Mouse (Mus musculus): ENCODE results near the gene Cacna2d2. TPM values are rescaled to one million over a fixed set of nuclear protein-coding genes. Genes with fewer than 3 reads are reported as not detected.

Cacna2d2 gene
- polyA plus RNA-seq, 1 experiment from 2014 or later: 9.3 TPM

DNA sequence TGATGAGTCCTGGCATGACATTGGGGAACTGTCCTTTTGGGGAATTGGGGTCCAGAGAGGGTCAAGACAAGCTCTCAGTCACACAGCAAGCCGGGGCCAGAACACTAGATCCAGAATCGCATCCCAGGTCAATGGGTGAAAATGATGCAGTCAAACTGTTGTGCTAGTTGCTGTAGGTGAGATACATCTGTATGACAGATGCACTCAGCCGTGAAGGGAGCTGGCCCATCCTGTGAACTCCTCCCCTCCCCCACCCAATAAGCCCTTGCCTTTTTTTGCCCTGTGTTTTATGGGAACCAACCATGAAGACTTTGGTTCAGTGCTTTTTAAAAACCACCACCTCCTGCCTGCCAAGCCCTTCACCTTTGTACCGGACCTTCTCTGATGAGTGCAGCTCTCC, 43.5 kb downstream of the Cacna2d2 start:
- Histone ChIP-seq H3K4me2 (ENCODE audit: low read length) (no peak overlapping the region), H3K27me3 (ENCODE audit: control insufficient read depth, insufficient read depth, low read depth, low read length) (no peaks in the 10 kb centered on the region), H3K4me1 (ENCODE audit: control insufficient read depth, insufficient read depth, low read length) (peaks cover 23% of the 10 kb centered on the region), H3K4me3 (ENCODE audit: low read depth, low read length) (no peak overlapping the region), H3K9ac (ENCODE audit: low read depth, low read length) (no peak overlapping the region), H3K36me3 (ENCODE audit: control insufficient read depth, insufficient read depth, low read length) (no peaks in the 10 kb centered on the region), H3K9me3 (replicated peaks; ENCODE audit: control insufficient read depth, low read length, poor library complexity, severe bottlenecking) (no peaks in the 10 kb centered on the region), H3K27ac (ENCODE audit: low read length) (peak overlapping the region; percentile 53)
- WGBS: 69% methylated on average over 4 of the region's 4 CpGs
- no peak for ATAC-seq

DNA sequence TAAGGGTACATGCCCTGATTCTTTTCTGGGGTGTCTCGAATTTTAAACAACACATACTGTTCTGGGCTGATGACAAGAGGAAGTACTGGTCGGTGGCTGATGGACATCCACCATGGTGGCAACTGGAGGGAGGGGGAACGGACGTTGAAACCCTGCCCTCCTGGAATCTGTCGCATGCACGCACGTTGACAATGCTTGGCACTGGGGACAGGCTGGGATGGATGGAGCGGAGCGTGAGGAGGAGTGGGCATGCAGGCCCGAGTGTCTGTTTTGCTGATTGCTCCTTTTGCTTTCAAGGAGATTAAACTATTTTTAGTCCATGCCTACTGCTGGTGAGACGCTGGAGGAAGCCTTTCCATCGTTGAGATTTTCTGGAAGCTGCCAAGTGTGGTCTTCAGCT, 43.9 kb downstream of the Cacna2d2 start:
- Histone ChIP-seq H3K27me3 (ENCODE audit: control insufficient read depth, insufficient read depth, low read depth, low read length) (no peaks in the 10 kb centered on the region), H3K9ac (ENCODE audit: low read depth, low read length) (no peak overlapping the region), H3K4me3 (ENCODE audit: low read depth, low read length) (no peak overlapping the region), H3K36me3 (ENCODE audit: control insufficient read depth, insufficient read depth, low read length) (no peaks in the 10 kb centered on the region), H3K4me1 (ENCODE audit: control insufficient read depth, insufficient read depth, low read length) (peaks cover 23% of the 10 kb centered on the region), H3K27ac (ENCODE audit: low read length) (peak overlapping the region; percentile 53), H3K4me2 (ENCODE audit: low read length) (no peak overlapping the region), H3K9me3 (replicated peaks; ENCODE audit: control insufficient read depth, low read length, poor library complexity, severe bottlenecking) (no peaks in the 10 kb centered on the region)
- no peak; the same call in 1 of the 2 replicates for ATAC-seq
- 42% methylated on average over 12 of the region's 12 CpGs for WGBS

DNA sequence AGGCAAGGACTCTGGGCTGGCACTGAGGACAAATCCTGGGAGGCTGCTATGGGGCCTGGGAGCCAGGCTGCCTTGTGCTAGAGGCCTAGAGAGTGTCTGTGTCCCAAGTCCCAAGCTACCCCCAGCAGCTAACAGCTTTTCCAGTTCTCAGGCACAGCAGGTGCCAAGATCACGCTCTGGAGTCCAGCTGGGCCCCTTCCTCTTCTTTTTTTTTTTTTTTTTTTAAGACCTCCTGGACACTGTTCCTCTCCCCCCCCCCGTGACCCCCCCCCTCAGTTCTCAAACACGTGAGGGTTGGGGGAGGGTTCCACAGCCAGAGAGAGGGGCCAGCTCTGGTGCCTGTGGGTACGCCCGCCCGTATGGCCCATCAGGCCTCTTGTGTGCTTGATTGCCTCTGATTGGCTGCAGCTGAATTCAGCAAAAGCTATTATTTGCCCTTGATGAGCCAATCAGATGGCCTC, 45.6 kb downstream of the Cacna2d2 start:
- Histone ChIP-seq H3K36me3 (ENCODE audit: control insufficient read depth, insufficient read depth, low read length) (no peaks in the 10 kb centered on the region), H3K27me3 (ENCODE audit: control insufficient read depth, insufficient read depth, low read depth, low read length) (no peaks in the 10 kb centered on the region), H3K4me3 (ENCODE audit: low read depth, low read length) (no peak overlapping the region), H3K9me3 (replicated peaks; ENCODE audit: control insufficient read depth, low read length, poor library complexity, severe bottlenecking) (no peaks in the 10 kb centered on the region), H3K9ac (ENCODE audit: low read depth, low read length) (peak overlapping the region; percentile 49; the same call in 1 of the 2 replicates), H3K4me1 (ENCODE audit: control insufficient read depth, insufficient read depth, low read length) (peaks cover 19% of the 10 kb centered on the region), H3K27ac (ENCODE audit: low read length) (peak overlapping the region; percentile 66), H3K4me2 (ENCODE audit: low read length) (no peak overlapping the region)
- ATAC-seq: no peak
- WGBS: 13% methylated on average over 4 of the region's 6 CpGs

DNA sequence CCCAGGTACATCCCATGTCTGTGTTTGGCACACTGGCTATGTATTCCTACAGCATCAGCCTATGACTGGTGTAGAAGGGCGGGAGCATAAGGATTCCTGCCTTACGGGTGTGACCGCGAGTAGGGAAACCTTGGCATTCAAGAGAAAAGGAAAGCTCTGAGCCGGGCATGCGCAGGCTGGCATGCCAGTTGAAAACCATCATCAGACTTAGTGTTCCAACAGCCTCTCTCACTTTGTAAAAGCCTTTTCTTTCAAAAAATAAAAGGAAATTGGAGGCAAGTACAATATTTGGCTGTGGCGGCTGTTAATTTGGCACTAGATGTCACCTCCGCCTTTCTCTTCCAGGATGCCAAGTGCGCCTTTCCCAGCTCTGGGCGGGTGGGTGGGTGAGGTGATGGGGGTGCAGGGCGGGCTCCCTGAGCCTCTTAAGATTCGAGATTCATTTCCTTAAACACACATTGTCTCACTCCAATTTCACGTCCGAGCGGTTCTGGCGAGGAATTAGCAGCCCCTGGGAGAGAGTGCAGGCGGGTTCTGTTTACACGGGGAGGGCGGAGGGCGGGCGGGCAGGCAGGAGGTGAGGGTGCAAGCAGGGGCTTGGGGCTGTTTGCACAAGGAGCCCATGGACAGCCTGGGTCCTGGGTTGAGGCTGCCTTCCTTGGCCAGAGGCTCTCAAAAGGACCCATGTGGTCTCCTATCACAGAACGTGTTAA, 49.5 kb downstream of the Cacna2d2 start:
- no peaks in the 10 kb centered on the region for H3K36me3 ChIP-seq (ENCODE audit: control insufficient read depth, insufficient read depth, low read length)
- no peaks in the 10 kb centered on the region for H3K9me3 ChIP-seq (replicated peaks; ENCODE audit: control insufficient read depth, low read length, poor library complexity, severe bottlenecking)
- H3K9ac ChIP-seq (ENCODE audit: low read depth, low read length): no peak overlapping the region
- no peaks in the 10 kb centered on the region for H3K27me3 ChIP-seq (ENCODE audit: control insufficient read depth, insufficient read depth, low read depth, low read length)
- WGBS: 38% methylated on average over 22 of the region's 22 CpGs
- H3K4me3 ChIP-seq (ENCODE audit: low read depth, low read length): no peak overlapping the region
- ATAC-seq: no peak; the same call in 1 of the 2 replicates
- H3K4me2 ChIP-seq (ENCODE audit: low read length): no peak overlapping the region
- H3K27ac ChIP-seq (ENCODE audit: low read length): no peak overlapping the region
- H3K4me1 ChIP-seq (ENCODE audit: control insufficient read depth, insufficient read depth, low read length): peaks cover 14% of the 10 kb centered on the region

DNA sequence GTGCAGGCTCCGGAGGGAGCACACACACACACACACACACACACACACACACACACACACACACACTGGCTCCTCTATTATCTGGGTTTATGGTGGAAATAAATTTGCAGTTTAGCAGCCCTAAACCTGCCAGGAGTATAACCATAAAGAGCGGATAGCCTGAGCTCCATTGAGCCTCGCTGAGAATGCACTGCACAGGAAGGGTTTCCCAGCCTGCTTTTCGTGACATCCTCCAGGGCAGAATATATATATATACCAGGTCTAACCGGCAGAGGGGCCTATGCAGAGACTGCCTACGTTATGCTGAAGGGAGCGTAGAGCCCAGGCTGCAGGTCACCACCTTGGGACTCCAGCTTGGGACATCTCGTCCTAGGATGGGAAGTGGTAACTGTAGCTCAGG, 52.0 kb downstream of the Cacna2d2 start:
- ATAC-seq: 0 out of 2 replicates have a peak, but pooled peaks have one; percentile 8
- H3K4me3 ChIP-seq (ENCODE audit: low read depth, low read length): no peak overlapping the region
- WGBS: 74% methylated on average over 8 of the region's 8 CpGs
- H3K9me3 ChIP-seq (replicated peaks; ENCODE audit: control insufficient read depth, low read length, poor library complexity, severe bottlenecking): no peaks in the 10 kb centered on the region
- no peak overlapping the region for H3K4me2 ChIP-seq (ENCODE audit: low read length)
- H3K27me3 ChIP-seq (ENCODE audit: control insufficient read depth, insufficient read depth, low read depth, low read length): no peaks in the 10 kb centered on the region
- 0 out of 2 replicates have a peak overlapping the region, but pooled peaks have one; percentile 11 for H3K9ac ChIP-seq (ENCODE audit: low read depth, low read length)
- H3K36me3 ChIP-seq (ENCODE audit: control insufficient read depth, insufficient read depth, low read length): no peaks in the 10 kb centered on the region
- H3K4me1 ChIP-seq (ENCODE audit: control insufficient read depth, insufficient read depth, low read length): peaks cover 4% of the 10 kb centered on the region; the same call in 1 of the 2 replicates
- no peak overlapping the region for H3K27ac ChIP-seq (ENCODE audit: low read length)

DNA sequence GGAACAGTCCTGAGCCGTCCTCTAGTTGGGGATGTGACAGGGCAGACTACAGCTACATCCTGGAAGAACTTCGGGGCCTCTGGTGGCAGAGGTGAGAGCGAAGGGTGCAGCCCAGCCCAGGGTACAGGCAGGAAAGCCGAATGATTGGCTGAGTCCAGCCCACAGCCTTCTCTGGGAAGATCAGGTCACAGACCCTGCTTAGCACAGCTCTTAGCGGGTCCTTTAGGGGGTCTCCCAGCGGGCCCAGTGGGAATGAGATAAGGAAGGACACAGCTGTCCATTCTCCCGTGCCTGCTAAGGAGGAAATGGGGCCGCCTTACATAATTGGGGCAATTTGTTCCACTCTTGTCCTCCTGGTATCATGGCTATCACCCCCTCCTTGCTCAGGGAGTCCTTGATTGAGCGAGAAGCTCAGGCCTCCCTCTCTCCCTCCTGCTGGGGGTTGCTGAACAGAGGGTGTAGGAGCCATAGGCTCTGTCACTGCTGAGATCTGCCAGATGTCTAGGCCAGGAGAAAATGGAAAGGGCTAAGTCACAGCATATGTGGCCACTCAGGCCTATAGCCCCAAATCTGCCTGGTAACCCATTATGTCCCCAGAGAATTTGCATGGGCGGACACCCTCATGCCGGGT, 52.6 kb downstream of the Cacna2d2 start:
- Histone ChIP-seq H3K36me3 (ENCODE audit: control insufficient read depth, insufficient read depth, low read length) (no peaks in the 10 kb centered on the region), H3K4me2 (ENCODE audit: low read length) (no peak overlapping the region), H3K27me3 (ENCODE audit: control insufficient read depth, insufficient read depth, low read depth, low read length) (no peaks in the 10 kb centered on the region), H3K9ac (ENCODE audit: low read depth, low read length) (no peak overlapping the region; the same call in 1 of the 2 replicates), H3K4me1 (ENCODE audit: control insufficient read depth, insufficient read depth, low read length) (peaks cover 4% of the 10 kb centered on the region; the same call in 1 of the 2 replicates), H3K27ac (ENCODE audit: low read length) (no peak overlapping the region; the same call in 1 of the 2 replicates), H3K9me3 (replicated peaks; ENCODE audit: control insufficient read depth, low read length, poor library complexity, severe bottlenecking) (no peaks in the 10 kb centered on the region), H3K4me3 (ENCODE audit: low read depth, low read length) (no peak overlapping the region)
- 0 out of 2 replicates have a peak, but pooled peaks have one; percentile 20 for ATAC-seq
- 39% methylated on average over 11 of the region's 11 CpGs for WGBS

DNA sequence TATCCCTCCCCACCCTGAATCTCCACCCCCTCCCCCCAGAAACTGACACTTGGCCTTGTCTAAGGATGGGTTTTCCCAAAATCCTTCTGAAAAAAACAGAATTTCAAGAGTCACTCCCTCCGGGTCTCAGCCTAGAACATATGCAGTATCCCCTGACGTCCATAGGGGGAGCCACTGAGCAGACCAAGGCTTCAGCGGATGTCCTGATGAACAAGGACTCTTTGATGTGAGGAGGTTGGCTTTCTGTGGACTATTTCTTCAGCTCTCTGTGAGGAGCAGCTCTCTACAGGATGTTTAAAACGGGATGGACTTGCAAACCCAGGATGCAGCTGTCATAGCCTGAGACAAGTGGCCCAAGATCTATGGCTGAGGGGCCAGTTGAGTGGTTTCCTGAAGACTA, 53.1 kb downstream of the Cacna2d2 start:
- no peak overlapping the region for H3K4me2 ChIP-seq (ENCODE audit: low read length)
- H3K27ac ChIP-seq (ENCODE audit: low read length): no peak overlapping the region
- no peak overlapping the region; the same call in 1 of the 2 replicates for H3K9ac ChIP-seq (ENCODE audit: low read depth, low read length)
- H3K4me3 ChIP-seq (ENCODE audit: low read depth, low read length): no peak overlapping the region
- ATAC-seq: no peak
- 33% methylated on average over 4 of the region's 4 CpGs for WGBS
- no peaks in the 10 kb centered on the region for H3K27me3 ChIP-seq (ENCODE audit: control insufficient read depth, insufficient read depth, low read depth, low read length)
- H3K36me3 ChIP-seq (ENCODE audit: control insufficient read depth, insufficient read depth, low read length): no peaks in the 10 kb centered on the region
- H3K9me3 ChIP-seq (replicated peaks; ENCODE audit: control insufficient read depth, low read length, poor library complexity, severe bottlenecking): no peaks in the 10 kb centered on the region
- H3K4me1 ChIP-seq (ENCODE audit: control insufficient read depth, insufficient read depth, low read length): peaks cover 4% of the 10 kb centered on the region; the same call in 1 of the 2 replicates

DNA sequence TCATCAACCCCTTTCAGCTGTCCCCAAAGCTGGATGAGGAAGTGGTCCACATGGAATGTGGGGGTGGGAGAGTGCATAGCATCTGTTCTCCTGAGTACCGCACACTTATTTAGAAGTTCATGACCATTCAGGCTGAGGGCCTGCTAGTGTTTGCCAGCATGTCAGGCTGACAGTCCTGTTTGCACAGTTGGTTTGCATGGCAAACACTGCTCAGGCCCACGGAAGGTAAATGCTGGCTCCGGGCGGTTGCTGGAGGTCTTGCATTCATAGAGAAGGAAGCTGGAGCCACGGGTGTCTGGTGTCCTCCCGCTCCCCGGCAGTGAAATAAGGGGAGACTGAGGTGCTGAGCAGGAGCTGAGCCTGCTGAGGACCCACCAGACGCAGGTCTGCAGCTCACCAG, 53.7 kb downstream of the Cacna2d2 start:
- no peak overlapping the region for H3K4me3 ChIP-seq (ENCODE audit: low read depth, low read length)
- H3K9me3 ChIP-seq (replicated peaks; ENCODE audit: control insufficient read depth, low read length, poor library complexity, severe bottlenecking): no peaks in the 10 kb centered on the region
- ATAC-seq: no peak
- H3K36me3 ChIP-seq (ENCODE audit: control insufficient read depth, insufficient read depth, low read length): no peaks in the 10 kb centered on the region
- no peak overlapping the region for H3K9ac ChIP-seq (ENCODE audit: low read depth, low read length)
- H3K27me3 ChIP-seq (ENCODE audit: control insufficient read depth, insufficient read depth, low read depth, low read length): no peaks in the 10 kb centered on the region
- peaks cover 4% of the 10 kb centered on the region; the same call in 1 of the 2 replicates for H3K4me1 ChIP-seq (ENCODE audit: control insufficient read depth, insufficient read depth, low read length)
- no peak overlapping the region for H3K4me2 ChIP-seq (ENCODE audit: low read length)
- 84% methylated on average over 8 of the region's 8 CpGs for WGBS
- H3K27ac ChIP-seq (ENCODE audit: low read length): no peak overlapping the region

DNA sequence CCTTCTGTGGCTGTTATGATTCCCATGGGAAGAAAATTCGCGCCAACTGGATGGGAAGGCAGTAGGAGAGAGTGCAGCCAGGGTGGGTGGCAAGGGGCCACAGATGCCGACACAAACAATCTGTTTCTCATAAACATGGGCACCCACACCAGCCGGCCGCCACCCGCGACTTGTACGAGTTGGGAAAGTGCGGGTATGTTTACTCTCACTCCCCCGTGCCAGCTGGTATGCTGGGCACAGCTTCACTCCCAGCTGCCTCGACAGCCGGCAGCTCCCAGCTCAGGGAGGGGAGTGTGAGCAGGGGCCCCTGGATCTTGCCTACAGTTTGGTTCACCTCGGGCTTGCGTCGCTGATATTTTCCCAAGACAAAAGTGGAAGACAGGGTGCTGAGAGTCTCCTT, 57.3 kb downstream of the Cacna2d2 start:
- H3K36me3 ChIP-seq (ENCODE audit: control insufficient read depth, insufficient read depth, low read length): no peaks in the 10 kb centered on the region
- no peak overlapping the region for H3K4me3 ChIP-seq (ENCODE audit: low read depth, low read length)
- no peaks in the 10 kb centered on the region for H3K27me3 ChIP-seq (ENCODE audit: control insufficient read depth, insufficient read depth, low read depth, low read length)
- WGBS: 68% methylated on average over 15 of the region's 15 CpGs
- H3K9ac ChIP-seq (ENCODE audit: low read depth, low read length): no peak overlapping the region
- H3K4me1 ChIP-seq (ENCODE audit: control insufficient read depth, insufficient read depth, low read length): peaks cover 4% of the 10 kb centered on the region; the same call in 1 of the 2 replicates
- H3K4me2 ChIP-seq (ENCODE audit: low read length): no peak overlapping the region
- H3K9me3 ChIP-seq (replicated peaks; ENCODE audit: control insufficient read depth, low read length, poor library complexity, severe bottlenecking): no peaks in the 10 kb centered on the region
- no peak overlapping the region for H3K27ac ChIP-seq (ENCODE audit: low read length)
- no peak for ATAC-seq
